Comparison of ENCODE assay signal across 8 mouse cellular contexts in the genomic region with DNA sequence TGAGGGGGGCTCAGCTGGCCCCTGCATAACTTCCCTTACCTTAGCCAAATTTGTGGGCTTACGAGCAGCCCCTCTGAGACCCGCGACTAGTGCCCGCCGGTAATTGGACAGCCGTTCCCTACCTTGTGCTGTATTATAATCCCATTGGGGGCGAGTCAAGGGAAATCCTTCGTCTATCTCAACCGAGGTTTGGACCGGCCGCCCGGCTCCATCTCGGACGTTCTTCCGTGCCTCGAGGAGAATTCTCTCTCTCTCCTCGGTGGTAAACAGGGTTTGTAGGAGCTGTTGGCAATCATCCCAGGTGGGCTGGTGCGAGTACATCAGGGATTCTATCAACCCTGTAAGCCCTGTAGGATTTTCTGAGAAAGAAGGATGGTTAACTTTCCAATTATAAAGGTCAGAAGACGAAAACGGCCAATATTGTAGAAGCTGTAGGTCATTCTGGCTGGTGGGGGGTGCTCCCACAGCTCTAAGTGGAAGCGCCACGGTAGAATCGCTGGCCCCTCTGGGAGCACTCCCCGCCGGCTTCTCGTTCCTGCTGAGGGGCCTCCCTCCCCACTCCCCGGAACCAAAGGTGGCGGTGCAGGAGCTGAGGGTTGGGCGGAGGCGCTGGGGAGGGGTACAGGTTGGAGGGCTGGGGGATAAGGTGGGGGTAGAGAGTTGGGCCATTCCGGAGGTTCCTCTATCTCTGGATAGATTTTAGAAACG.
DNase-seq lines count a peak whose midpoint lies in the region; ATAC-seq lines count a peak whose summit lies in the region.

No protein-coding gene starts in this region.

- H3K4me1 ChIP-seq in kidney, embryonic 16.5 days (ENCODE audit: insufficient read depth, low read length) = no peaks in the 10 kb centered on the region
- H3K4me1 ChIP-seq in heart, embryonic 12.5 days (replicated peaks) = no peaks in the 10 kb centered on the region
- no peaks in the 10 kb centered on the region for H3K4me1 ChIP-seq in neural tube, embryonic 13.5 days (replicated peaks)

- 64% methylated on average over 32 of the region's 32 CpGs for WGBS in kidney, embryonic 16.5 days
- WGBS in heart, embryonic 12.5 days = 64% methylated on average over 32 of the region's 32 CpGs
- WGBS in neural tube, embryonic 13.5 days = 65% methylated on average over 32 of the region's 32 CpGs

- H3K4me3 ChIP-seq in kidney, embryonic 16.5 days (ENCODE audit: low read length) = no peak overlapping the region
- H3K4me3 ChIP-seq in heart, embryonic 12.5 days = peak overlapping the region; percentile 1; the same call in 1 of the 2 replicates
- no peak overlapping the region for H3K4me3 ChIP-seq in neural tube, embryonic 13.5 days

- no peak overlapping the region for H3K27ac ChIP-seq in kidney, embryonic 16.5 days (ENCODE audit: low read length)
- H3K27ac ChIP-seq in heart, embryonic 12.5 days (ENCODE audit: poor library complexity, severe bottlenecking) = no peak overlapping the region
- no peak overlapping the region for H3K27ac ChIP-seq in neural tube, embryonic 13.5 days (replicated peaks)

- peaks cover 33% of the 10 kb centered on the region for H3K36me3 ChIP-seq in kidney, embryonic 16.5 days (ENCODE audit: insufficient read depth, low read length)
- peaks cover 31% of the 10 kb centered on the region for H3K36me3 ChIP-seq in heart, embryonic 12.5 days
- H3K36me3 ChIP-seq in neural tube, embryonic 13.5 days = peaks cover 37% of the 10 kb centered on the region

- peaks cover 65% of the 10 kb centered on the region for H3K9me3 ChIP-seq in kidney, embryonic 16.5 days (ENCODE audit: low read length)
- H3K9me3 ChIP-seq in heart, embryonic 12.5 days (replicated peaks) = peaks cover 64% of the 10 kb centered on the region
- peaks cover 63% of the 10 kb centered on the region for H3K9me3 ChIP-seq in neural tube, embryonic 13.5 days

- DNase-seq in kidney, adult 8-10 months = no peak
- DNase-seq in liver = peak; percentile 46
- DNase-seq in ovary, postnatal 14 days (ENCODE audit: low spot score) = no peak
- DNase-seq in frontal cortex, adult 2 months (ENCODE audit: extremely low spot score in 1 of 2, low spot score in 1 of 2) = no peak

- no peak overlapping the region for H3K9ac ChIP-seq in kidney, embryonic 16.5 days (replicated peaks; ENCODE audit: low read length)
- no peak overlapping the region for H3K9ac ChIP-seq in heart, embryonic 12.5 days
- H3K9ac ChIP-seq in neural tube, embryonic 13.5 days = no peak overlapping the region

- ATAC-seq in kidney, embryonic 16.5 days (ENCODE audit: low FRiP score, low TSS enrichment) = peak; percentile 62
- 0 out of 2 replicates have a peak, but pooled peaks have one; percentile 24 for ATAC-seq in common myeloid progenitor, adult 5-6 weeks (replicated peaks; ENCODE audit: low read depth, poor library complexity, severe bottlenecking)
- peak; percentile 65 for ATAC-seq in heart, embryonic 12.5 days (ENCODE audit: insufficient number of reproducible peaks, low FRiP score)
- ATAC-seq in neural tube, embryonic 13.5 days (ENCODE audit: low read depth) = peak; percentile 66

- no peak overlapping the region for H3K4me2 ChIP-seq in kidney, embryonic 16.5 days (replicated peaks; ENCODE audit: low read depth, low read length)
- H3K4me2 ChIP-seq in heart, embryonic 12.5 days = peak overlapping the region; percentile 6
- no peak overlapping the region for H3K4me2 ChIP-seq in neural tube, embryonic 13.5 days

- no peaks in the 10 kb centered on the region for H3K27me3 ChIP-seq in kidney, embryonic 16.5 days (ENCODE audit: insufficient read depth, low read length)
- H3K27me3 ChIP-seq in heart, embryonic 12.5 days (replicated peaks) = peaks cover 3% of the 10 kb centered on the region; the same call in 1 of the 2 replicates
- H3K27me3 ChIP-seq in neural tube, embryonic 13.5 days = peaks cover 11% of the 10 kb centered on the region
